Mouse (Mus musculus) MEL (cell line): ENCODE measurements around the gene Morf4l1. TPM values are rescaled to one million over a fixed set of nuclear protein-coding genes. Genes with fewer than 3 reads are reported as not detected.

Experiments used
- DNase-seq: peaks from one replicate; pipeline ENCODE4 v3.0.0; 2011; ENCODE audit warnings: low read depth, low spot score
- H3K27ac ChIP-seq: 2 replicates; pipeline ENCODE4 v1.5.1; 2012; ENCODE audit warnings: low read depth, mild to moderate bottlenecking, control low read depth, low read length, moderate library complexity; ENCODE audit not compliant: control insufficient read depth
- H3K27me3 ChIP-seq, 2 experiments: fragments of 150-350 bp in 1 of 2; sonication (generic) in 1 of 2; 2 replicates each; pipeline ENCODE4 v1.6.1; 2012; ENCODE audit warnings: low read length in 2 of 2, mild to moderate bottlenecking in 2 of 2, improper control_type of control experiment in 1 of 2, moderate library complexity in 1 of 2; ENCODE audit not compliant: insufficient read depth in 2 of 2, control insufficient read depth in 1 of 2
- H3K36me3 ChIP-seq, 2 experiments: 2 replicates each; pipeline ENCODE4 v1.6.1; 2012 to 2014; ENCODE audit warnings: low read length in 2 of 2, improper control_type of control experiment in 1 of 2, inconsistent platforms in 1 of 2, mild to moderate bottlenecking in 1 of 2; ENCODE audit not compliant: insufficient read depth in 2 of 2, control insufficient read depth in 1 of 2
- H3K4me1 ChIP-seq, 2 experiments: fragments of 150-350 bp in 1 of 2; sonication (generic) in 1 of 2; 2 replicates each; pipeline ENCODE4 v1.6.1; 2012; ENCODE audit warnings: low read length in 2 of 2, improper control_type of control experiment in 1 of 2, mild to moderate bottlenecking in 1 of 2; ENCODE audit not compliant: insufficient read depth in 2 of 2, control insufficient read depth in 1 of 2
- H3K4me3 ChIP-seq, 2 experiments: fragments of 150-350 bp in 1 of 2; sonication (generic) in 1 of 2; 2 replicates each; pipeline ENCODE4 v1.5.1; 2012; ENCODE audit warnings: low read depth in 2 of 2, low read length in 2 of 2, mild to moderate bottlenecking in 2 of 2, moderate library complexity in 2 of 2, control low read depth in 1 of 2, improper control_type of control experiment in 1 of 2; ENCODE audit not compliant: control insufficient read depth in 1 of 2, insufficient read depth in 1 of 2
- H3K79me2 ChIP-seq: 2 replicates; pipeline ENCODE4 v1.6.1; 2012; ENCODE audit warnings: mild to moderate bottlenecking, low read length, moderate library complexity; ENCODE audit not compliant: control insufficient read depth, poor library complexity, insufficient read depth
- H3K9ac ChIP-seq: 2 replicates; pipeline ENCODE4 v1.6.1; 2012; ENCODE audit warnings: low read depth, mild to moderate bottlenecking, control low read depth, low read length, moderate library complexity; ENCODE audit not compliant: control insufficient read depth, poor library complexity, severe bottlenecking
- H3K9me3 ChIP-seq: fragments of 150-350 bp; sonication (generic); replicated peaks from 2 replicates; pipeline ENCODE4 v1.6.1; 2012; ENCODE audit warnings: mild to moderate bottlenecking, low read length, improper control_type of control experiment, moderate library complexity; ENCODE audit not compliant: insufficient read depth
- BHLHE40 ChIP-seq: IDR thresholded peaks from 2 replicates; pipeline ENCODE4 v1.6.1; 2012; ENCODE audit warnings: low read depth, mild to moderate bottlenecking, inconsistent platforms, low read length, improper control_type of control experiment, borderline replicate concordance
- CHD1 ChIP-seq: IDR thresholded peaks from 2 replicates; pipeline ENCODE4 v1.6.1; 2012; ENCODE audit warnings: low read depth, mild to moderate bottlenecking, inconsistent platforms, low read length, improper control_type of control experiment
- CHD2 ChIP-seq: IDR thresholded peaks from 2 replicates; pipeline ENCODE4 v1.6.1; 2011; ENCODE audit warnings: low read length, improper control_type of control experiment
- CTCF ChIP-seq, 3 experiments: IDR thresholded peaks in 2 of 3; conservative IDR thresholded peaks in 1 of 3; 2 replicates each; pipeline ENCODE4 v1.5.1; 2011 to 2012; ENCODE audit warnings: low read length in 3 of 3, low read depth in 2 of 3, mild to moderate bottlenecking in 2 of 3, improper control_type of control experiment in 1 of 3, inconsistent platforms in 1 of 3, mixed read lengths in 1 of 3, moderate library complexity in 1 of 3; ENCODE audit not compliant: control insufficient read depth in 1 of 3, insufficient read depth in 1 of 3, poor library complexity in 1 of 3, severe bottlenecking in 1 of 3
- ELF1 ChIP-seq: IDR thresholded peaks from 2 replicates; pipeline ENCODE4 v1.6.1; 2014; ENCODE audit warnings: low read depth, mild to moderate bottlenecking, inconsistent platforms, low read length, improper control_type of control experiment, moderate library complexity
- EP300 ChIP-seq, 2 experiments: IDR thresholded peaks; 2 replicates each; pipeline ENCODE4 v1.6.1; 2011; ENCODE audit warnings: improper control_type of control experiment in 2 of 2, low read length in 2 of 2, low read depth in 1 of 2, mild to moderate bottlenecking in 1 of 2
- HCFC1 ChIP-seq: IDR thresholded peaks from 2 replicates; pipeline ENCODE4 v1.6.1; 2012; ENCODE audit warnings: low read depth, mild to moderate bottlenecking, inconsistent platforms, low read length, improper control_type of control experiment, moderate library complexity
- KAT2A ChIP-seq: conservative IDR thresholded peaks from 2 replicates; pipeline ENCODE4 v1.6.1; 2012; ENCODE audit warnings: low read depth, low read length, improper control_type of control experiment, inconsistent platforms
- MAFK ChIP-seq: IDR thresholded peaks from 2 replicates; pipeline ENCODE4 v1.6.1; 2011; ENCODE audit warnings: low read depth, mild to moderate bottlenecking, low read length, improper control_type of control experiment, borderline replicate concordance
- MAX ChIP-seq: IDR thresholded peaks from 2 replicates; pipeline ENCODE4 v1.6.1; 2011; ENCODE audit warnings: low read length, improper control_type of control experiment
- MAZ ChIP-seq: IDR thresholded peaks from 2 replicates; pipeline ENCODE4 v1.6.1; 2012; ENCODE audit warnings: low read depth, mild to moderate bottlenecking, inconsistent platforms, low read length, improper control_type of control experiment
- MEF2A ChIP-seq: IDR thresholded peaks from 2 replicates; pipeline ENCODE4 v1.6.1; 2014; ENCODE audit warnings: low read depth, mild to moderate bottlenecking, inconsistent platforms, low read length, improper control_type of control experiment; ENCODE audit not compliant: poor library complexity, insufficient replicate concordance, severe bottlenecking; ENCODE audit errors: extremely low read depth
- MXI1 ChIP-seq: IDR thresholded peaks from 2 replicates; pipeline ENCODE4 v1.6.1; 2011; ENCODE audit warnings: mild to moderate bottlenecking, low read depth, low read length, improper control_type of control experiment
- MYB ChIP-seq: IDR thresholded peaks from 2 replicates; pipeline ENCODE4 v1.6.1; 2011; ENCODE audit warnings: mild to moderate bottlenecking, low read depth, low read length, improper control_type of control experiment
- NELFE ChIP-seq: IDR thresholded peaks from 2 replicates; pipeline ENCODE4 v1.6.1; 2011; ENCODE audit warnings: low read depth, low read length, improper control_type of control experiment
- NRF1 ChIP-seq: IDR thresholded peaks from 2 replicates; pipeline ENCODE4 v1.6.1; 2014; ENCODE audit warnings: low read depth, mild to moderate bottlenecking, inconsistent platforms, low read length, improper control_type of control experiment, moderate library complexity; ENCODE audit not compliant: poor library complexity, insufficient read depth, severe bottlenecking
- POLR2A ChIP-seq, 2 experiments: IDR thresholded peaks; 2 replicates each; pipeline ENCODE4 v1.6.1; 2011 to 2012; ENCODE audit warnings: low read length in 2 of 2, mild to moderate bottlenecking in 2 of 2, control low read depth in 1 of 2, improper control_type of control experiment in 1 of 2, low read depth in 1 of 2, moderate library complexity in 1 of 2; ENCODE audit not compliant: control insufficient read depth in 1 of 2, insufficient read depth in 1 of 2, poor library complexity in 1 of 2
- POLR2AphosphoS5 ChIP-seq: IDR thresholded peaks from 2 replicates; pipeline ENCODE4 v1.6.1; 2012; ENCODE audit warnings: low read depth, borderline replicate concordance, mild to moderate bottlenecking, inconsistent platforms, low read length, moderate library complexity, mixed read lengths
- RAD21 ChIP-seq: IDR thresholded peaks from 2 replicates; pipeline ENCODE4 v1.6.1; 2011; ENCODE audit warnings: mild to moderate bottlenecking, low read depth, low read length, improper control_type of control experiment
- RCOR1 ChIP-seq: IDR thresholded peaks from 2 replicates; pipeline ENCODE4 v1.6.1; 2012; ENCODE audit warnings: low read depth, mild to moderate bottlenecking, inconsistent platforms, low read length, improper control_type of control experiment
- SIN3A ChIP-seq: IDR thresholded peaks from 2 replicates; pipeline ENCODE4 v1.6.1; 2012; ENCODE audit warnings: low read length, improper control_type of control experiment, inconsistent platforms
- SMC3 ChIP-seq: IDR thresholded peaks from 2 replicates; pipeline ENCODE4 v1.6.1; 2011; ENCODE audit warnings: low read depth, low read length, improper control_type of control experiment
- TAL1 ChIP-seq: IDR thresholded peaks from 2 replicates; pipeline ENCODE4 v1.6.1; 2012; ENCODE audit warnings: mild to moderate bottlenecking, inconsistent platforms, low read length, moderate library complexity, mixed read lengths
- TBP ChIP-seq: IDR thresholded peaks from 2 replicates; pipeline ENCODE4 v1.8.0; 2011; ENCODE audit warnings: low read depth, low read length, improper control_type of control experiment
- TCF12 ChIP-seq: IDR thresholded peaks from 2 replicates; pipeline ENCODE4 v1.6.1; 2014; ENCODE audit warnings: low read depth, mild to moderate bottlenecking, inconsistent platforms, low read length, improper control_type of control experiment, moderate library complexity
- USF2 ChIP-seq, 2 experiments: IDR thresholded peaks; 2 replicates each; pipeline ENCODE4 v1.6.1; 2011 to 2012; ENCODE audit warnings: improper control_type of control experiment in 2 of 2, low read length in 2 of 2, borderline replicate concordance in 1 of 2, inconsistent platforms in 1 of 2, low read depth in 1 of 2, mild to moderate bottlenecking in 1 of 2; ENCODE audit not compliant: insufficient read depth in 1 of 2
- ZMIZ1 ChIP-seq: IDR thresholded peaks from 2 replicates; pipeline ENCODE4 v1.6.1; 2012; ENCODE audit warnings: low read depth, mild to moderate bottlenecking, inconsistent platforms, low read length, improper control_type of control experiment, moderate library complexity
- ZNF384 ChIP-seq: IDR thresholded peaks from 2 replicates; pipeline ENCODE4 v1.6.1; 2012; ENCODE audit warnings: low read depth, mild to moderate bottlenecking, inconsistent platforms, low read length, improper control_type of control experiment
- polyA plus RNA-seq, 2 experiments: library from polyadenylated mRNA; stranded (reverse) in 1 of 2; unstranded in 1 of 2; fragments of >175 nt in 1 of 2; fragments of >200 nt in 1 of 2; gene quantifications; 2 replicates each; pipeline versions ENCODE4 v1.2.1 to v1.2.4; 2012; ENCODE audit warnings: low replicate concordance in 2 of 2, low read depth in 1 of 2; ENCODE audit not compliant: insufficient read length in 2 of 2, insufficient read depth in 1 of 2, missing spikeins in 1 of 2
- total RNA-seq: library from RNA; depleted of rRNA; stranded (reverse); fragments of 300-350 nt; gene quantifications from 2 replicates; pipeline ENCODE4 v1.2.3, GENCODE M21; 2012

Morf4l1 gene
- total and polyA plus RNA-seq, 3 experiments = 107 to 292 (median 190) TPM

DNA sequence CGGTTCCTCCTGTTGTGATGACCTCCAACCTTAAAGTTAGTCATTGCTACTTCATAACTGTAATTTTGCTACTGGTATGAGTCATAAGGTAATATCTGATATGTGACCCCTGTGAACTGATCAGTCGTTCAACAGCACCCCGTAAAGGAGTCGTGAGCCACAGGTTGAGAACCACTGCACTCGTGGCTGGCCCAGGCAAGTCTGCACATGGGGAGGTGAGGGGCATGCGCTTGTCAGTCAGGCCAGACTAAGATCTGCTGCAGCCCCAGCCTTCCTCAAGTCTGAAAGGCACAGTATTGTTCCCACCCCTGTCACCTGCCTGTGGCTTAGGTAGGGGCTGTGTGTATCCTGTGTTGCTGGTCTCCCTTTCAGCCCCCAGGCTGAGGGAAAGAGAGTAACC, 45.8 kb downstream of the Morf4l1 start:
- Histone ChIP-seq H3K79me2 (no peaks in the 10 kb centered on the region), H3K4me1 (no peaks in the 10 kb centered on the region; a peak in 1 of 4 replicates), H3K27me3 (no peaks in the 10 kb centered on the region), H3K9me3 (no peaks in the 10 kb centered on the region), H3K4me3 (no peak overlapping the region), H3K9ac (no peak overlapping the region), H3K36me3 (no peaks in the 10 kb centered on the region), H3K27ac (no peak overlapping the region)
- DNase-seq = no peak
- no peak for TF ChIP-seq MAZ
- no peak for TF ChIP-seq TAL1
- no peak for TF ChIP-seq SMC3
- TF ChIP-seq USF2 (IDR thresholded peaks at IDR 0.05; ENCODE audit: borderline replicate concordance in 1 of 2, insufficient read depth in 1 of 2, low read depth in 1 of 2, low read length in 2 of 2) = no peak
- no peak for TF ChIP-seq HCFC1
- TF ChIP-seq CHD1 = no peak
- no peak for TF ChIP-seq RAD21
- no peak for TF ChIP-seq KAT2A
- TF ChIP-seq ELF1 = no peak
- no peak for TF ChIP-seq NRF1
- TF ChIP-seq NELFE = no peak
- TF ChIP-seq MAFK = no peak
- no peak for TF ChIP-seq ZMIZ1
- TF ChIP-seq CTCF (IDR thresholded peaks at IDR 0.05 in 2 of 3, conservative IDR thresholded peaks at IDR 0.05 in 1 of 3; ENCODE audit: control insufficient read depth in 1 of 3, insufficient read depth in 1 of 3, low read depth in 2 of 3, low read length in 3 of 3, poor library complexity in 1 of 3, severe bottlenecking in 1 of 3) = no peak
- no peak for TF ChIP-seq MYB
- TF ChIP-seq MXI1 = no peak
- no peak for TF ChIP-seq TCF12
- TF ChIP-seq EP300 (IDR thresholded peaks at IDR 0.05; ENCODE audit: low read depth in 1 of 2, low read length in 2 of 2) = no peak
- TF ChIP-seq RCOR1 = no peak

DNA sequence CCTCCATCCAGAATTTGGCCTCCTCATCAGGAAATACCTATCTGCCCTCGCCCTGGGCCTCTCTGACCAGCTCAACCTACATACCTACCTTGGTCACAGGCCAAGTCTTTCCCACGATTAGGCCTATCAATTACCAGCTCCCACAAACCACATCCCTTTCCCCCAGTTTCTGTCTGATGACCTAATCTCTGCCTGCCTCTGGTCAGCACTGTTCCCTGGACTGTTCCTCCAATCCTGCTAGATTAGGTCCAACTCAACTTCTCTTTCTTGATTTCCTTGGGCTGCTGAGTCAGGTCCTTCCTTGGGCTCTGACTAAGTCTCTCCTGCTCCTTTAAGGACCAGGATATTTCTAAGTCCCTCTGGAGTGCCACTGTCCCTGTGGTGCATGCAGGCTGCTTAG, 47.2 kb downstream of the Morf4l1 start:
- no peaks in the 10 kb centered on the region for H3K79me2 ChIP-seq
- no peak overlapping the region for H3K27ac ChIP-seq
- no peaks in the 10 kb centered on the region for H3K9me3 ChIP-seq
- TF ChIP-seq ZMIZ1 (no peak), MAFK (no peak), ZNF384 (no peak), EP300 (IDR thresholded peaks at IDR 0.05; ENCODE audit: low read depth in 1 of 2, low read length in 2 of 2) (no peak), MYB (no peak), POLR2AphosphoS5 (no peak), TBP (no peak), RCOR1 (no peak), MXI1 (no peak), SIN3A (no peak), CTCF (IDR thresholded peaks at IDR 0.05 in 2 of 3, conservative IDR thresholded peaks at IDR 0.05 in 1 of 3; ENCODE audit: control insufficient read depth in 1 of 3, insufficient read depth in 1 of 3, low read depth in 2 of 3, low read length in 3 of 3, poor library complexity in 1 of 3, severe bottlenecking in 1 of 3) (no peak), BHLHE40 (no peak), MEF2A (no peak), POLR2A (IDR thresholded peaks at IDR 0.05; ENCODE audit: control insufficient read depth in 1 of 2, insufficient read depth in 1 of 2, low read depth in 1 of 2, low read length in 2 of 2, poor library complexity in 1 of 2) (no peak), CHD2 (no peak), TAL1 (no peak), MAX (no peak)
- no peaks in the 10 kb centered on the region for H3K36me3 ChIP-seq
- no peak for DNase-seq
- H3K4me1 ChIP-seq = no peaks in the 10 kb centered on the region
- H3K4me3 ChIP-seq = no peak overlapping the region
- no peak overlapping the region for H3K9ac ChIP-seq
- H3K27me3 ChIP-seq = no peaks in the 10 kb centered on the region
